Mouse (Mus musculus): ENCODE measurements at regions not wholly inside any gene's neighbourhood (a gene's known extent, or its start where the extent isn't known, plus 50 kb on each side); places are given as distances from the start of the nearest gene placed in this dataset.

DNA sequence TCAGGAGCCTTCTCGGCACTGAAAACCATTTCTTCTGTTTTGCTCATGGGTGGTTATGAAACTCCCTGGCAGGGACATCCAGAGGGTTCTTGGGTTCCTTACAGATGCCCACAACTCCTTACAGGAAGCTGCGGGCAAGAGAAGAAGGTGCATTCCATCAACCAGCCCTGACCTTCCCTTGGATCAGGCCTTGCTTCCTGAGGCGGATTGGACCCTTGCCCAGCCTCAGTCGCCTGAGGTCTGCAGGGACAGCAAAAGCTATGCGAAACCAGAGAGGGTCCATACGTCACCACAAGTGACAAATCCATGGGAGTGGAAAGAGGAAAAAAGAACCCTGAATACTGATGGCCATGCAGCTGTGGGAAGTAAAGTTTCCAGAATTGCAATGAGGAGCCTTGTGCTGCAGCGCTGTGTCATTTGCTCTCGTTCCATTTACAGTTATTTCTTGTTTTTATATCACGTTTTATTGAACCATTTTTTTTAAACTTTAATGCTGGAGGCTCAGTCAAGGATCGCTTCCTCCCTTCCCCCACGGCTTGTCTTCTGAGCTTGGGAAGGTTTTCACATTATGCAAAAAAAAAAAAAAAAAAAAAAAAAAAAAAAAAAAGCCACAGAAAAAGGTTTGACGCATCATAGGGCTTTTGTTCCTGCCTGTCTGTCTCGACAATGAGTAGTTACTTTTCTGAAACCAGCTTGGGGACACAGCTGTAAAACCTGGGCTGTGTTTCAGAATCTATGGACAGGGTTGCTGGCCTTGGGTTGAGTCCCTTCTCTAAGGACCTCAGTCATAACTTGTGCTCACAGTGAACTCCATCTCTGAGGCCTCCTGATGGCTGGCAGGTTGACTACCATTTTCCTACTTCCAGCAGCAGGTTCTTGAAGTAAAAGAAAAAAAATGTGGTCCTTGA is 202.0 kb upstream of the Ncam1 start:
- WGBS, result 65% methylated on average over 13 of the region's 13 CpGs
- Histone ChIP-seq H3K9ac (replicated peaks) (no peak overlapping the region), H3K9me3 (peaks cover 3% of the 10 kb centered on the region; the same call in 1 of the 2 replicates), H3K4me2 (replicated peaks) (no peak overlapping the region), H3K4me3 (no peak overlapping the region), H3K27ac (replicated peaks) (no peak overlapping the region), H3K4me1 (peaks cover 8% of the 10 kb centered on the region), H3K36me3 (no peaks in the 10 kb centered on the region), H3K27me3 (no peaks in the 10 kb centered on the region)
- no peak for ATAC-seq (replicated peaks)

DNA sequence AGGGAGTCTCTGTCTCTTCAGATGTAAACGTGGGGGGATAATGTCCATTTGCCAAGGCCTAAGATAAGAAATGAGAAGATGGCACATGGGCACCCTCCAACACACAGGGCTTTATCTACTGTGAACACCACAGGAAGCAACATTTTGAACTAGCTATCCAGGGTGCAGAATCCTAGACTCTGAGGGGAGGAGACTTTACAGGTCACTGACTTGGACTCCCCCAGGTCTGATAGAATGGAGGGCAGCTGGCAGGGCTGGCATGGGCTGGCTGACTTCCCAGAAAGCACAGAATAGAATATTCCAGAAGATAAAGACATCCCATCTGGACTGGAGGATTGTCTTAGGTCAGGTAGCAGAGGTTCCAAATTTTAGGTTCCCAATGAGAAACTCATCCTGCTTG is 201.2 kb upstream of the Ncam1 start:
- WGBS, result 89% methylated on average over 1 of the region's 1 CpGs

DNA sequence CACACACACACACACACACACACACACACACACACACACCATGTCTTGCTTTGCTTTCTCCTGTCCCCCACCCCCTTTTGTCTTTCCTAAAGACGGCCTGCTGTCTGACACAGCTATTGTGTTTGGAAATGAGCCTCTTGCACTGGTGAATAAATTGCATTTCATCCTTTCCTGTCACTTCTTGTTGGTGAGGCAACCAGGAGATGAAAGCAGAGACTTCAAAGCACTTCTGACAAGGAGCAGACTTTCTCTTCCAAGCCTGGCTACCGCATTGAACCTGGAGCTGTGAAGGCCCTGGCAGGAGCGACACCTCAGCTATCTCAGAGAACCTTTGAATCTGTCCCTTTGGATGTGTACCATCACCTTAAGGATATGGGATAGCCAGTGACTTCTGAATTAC is 199.4 kb upstream of the Ncam1 start:
- H3K4me1 ChIP-seq, result peaks cover 8% of the 10 kb centered on the region
- no peaks in the 10 kb centered on the region for H3K27me3 ChIP-seq
- H3K9me3 ChIP-seq, result peaks cover 8% of the 10 kb centered on the region
- 62% methylated on average over 3 of the region's 3 CpGs for WGBS
- no peak overlapping the region for H3K9ac ChIP-seq (replicated peaks)
- no peak overlapping the region for H3K4me3 ChIP-seq
- ATAC-seq (replicated peaks), result no peak
- H3K36me3 ChIP-seq, result no peaks in the 10 kb centered on the region
- H3K27ac ChIP-seq (replicated peaks), result no peak overlapping the region
- H3K4me2 ChIP-seq (replicated peaks), result no peak overlapping the region

More for the DNA sequence above, 201.2 kb upstream of the Ncam1 start:
- Histone ChIP-seq H3K9me3 (peaks cover 8% of the 10 kb centered on the region), H3K4me1 (peaks cover 8% of the 10 kb centered on the region), H3K4me2 (replicated peaks) (no peak overlapping the region), H3K4me3 (no peak overlapping the region), H3K27me3 (no peaks in the 10 kb centered on the region), H3K36me3 (no peaks in the 10 kb centered on the region), H3K27ac (replicated peaks) (no peak overlapping the region), H3K9ac (replicated peaks) (no peak overlapping the region)
- ATAC-seq (replicated peaks), result no peak

DNA sequence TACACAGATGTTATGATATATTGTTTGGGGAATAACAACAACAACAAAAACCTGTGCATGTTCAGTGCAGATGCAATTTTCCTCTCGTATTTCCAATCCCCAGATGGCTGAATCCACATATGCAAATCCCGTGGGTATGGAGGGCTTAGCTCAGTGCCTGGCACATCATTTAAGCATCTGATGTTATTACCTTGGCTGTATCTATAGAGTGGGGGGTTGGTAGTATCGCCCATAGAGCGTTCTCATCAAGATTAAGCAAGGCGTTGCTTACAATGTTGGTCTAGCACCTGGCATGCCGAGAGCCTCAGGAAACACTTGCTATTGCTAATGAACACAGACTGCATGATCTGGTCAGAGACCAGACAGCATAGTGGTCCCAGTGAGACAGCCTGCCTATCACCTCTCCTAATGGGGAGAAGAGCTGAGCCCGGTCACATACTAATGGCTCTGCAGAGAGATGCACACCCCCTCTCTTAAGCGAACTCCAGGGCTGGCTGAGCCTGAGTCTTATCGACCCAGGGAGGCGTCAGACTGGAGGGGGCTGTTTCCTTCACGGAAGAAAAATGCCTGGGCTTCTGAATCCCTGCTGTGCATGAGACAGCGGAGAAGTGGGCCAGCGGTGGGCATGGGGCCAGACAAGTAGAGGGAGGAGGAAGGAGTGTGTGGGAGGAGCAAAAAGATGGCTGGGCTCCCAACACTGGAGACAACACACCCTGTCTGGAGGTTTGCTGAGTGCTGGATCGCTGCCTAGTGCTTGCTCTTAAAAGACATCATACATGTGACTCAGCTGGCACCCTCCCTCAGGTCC is 190.9 kb upstream of the Ncam1 start:
- Histone ChIP-seq H3K27ac (replicated peaks) (peak overlapping the region; percentile 87), H3K4me3 (peak overlapping the region; percentile 8), H3K9me3 (no peaks in the 10 kb centered on the region), H3K36me3 (no peaks in the 10 kb centered on the region), H3K9ac (replicated peaks) (no peak overlapping the region), H3K27me3 (no peaks in the 10 kb centered on the region), H3K4me2 (replicated peaks) (peak overlapping the region; percentile 40), H3K4me1 (peaks cover 12% of the 10 kb centered on the region)
- ATAC-seq (replicated peaks), result peak; percentile 94
- 23% methylated on average over 14 of the region's 14 CpGs for WGBS

DNA sequence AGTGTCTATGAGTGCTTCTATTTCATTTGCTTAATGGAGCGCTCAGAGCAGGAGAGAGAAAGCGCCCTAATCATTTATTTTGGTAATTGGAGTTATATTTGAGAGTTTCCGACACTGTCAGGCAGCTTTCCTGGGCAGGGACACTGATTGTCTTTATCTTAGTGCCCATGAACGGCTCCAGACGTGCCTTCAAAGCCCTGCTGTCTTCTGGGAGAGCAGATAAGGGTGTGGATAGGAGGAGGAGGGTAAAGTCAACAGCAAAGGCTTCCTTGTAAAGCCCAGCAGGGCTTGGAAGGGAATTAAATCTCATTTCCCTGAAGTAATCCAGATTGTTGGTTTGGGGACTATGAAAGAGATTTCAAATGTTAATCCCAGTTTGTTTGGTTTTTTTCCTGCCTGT is 189.3 kb upstream of the Ncam1 start:
- WGBS, result 47% methylated on average over 5 of the region's 5 CpGs
- H3K4me2 ChIP-seq (replicated peaks), result no peak overlapping the region
- peaks cover 12% of the 10 kb centered on the region for H3K4me1 ChIP-seq
- no peak overlapping the region for H3K4me3 ChIP-seq
- no peak overlapping the region for H3K27ac ChIP-seq (replicated peaks)
- no peaks in the 10 kb centered on the region for H3K9me3 ChIP-seq
- H3K9ac ChIP-seq (replicated peaks), result no peak overlapping the region
- no peaks in the 10 kb centered on the region for H3K36me3 ChIP-seq
- no peak for ATAC-seq (replicated peaks)
- H3K27me3 ChIP-seq, result no peaks in the 10 kb centered on the region

DNA sequence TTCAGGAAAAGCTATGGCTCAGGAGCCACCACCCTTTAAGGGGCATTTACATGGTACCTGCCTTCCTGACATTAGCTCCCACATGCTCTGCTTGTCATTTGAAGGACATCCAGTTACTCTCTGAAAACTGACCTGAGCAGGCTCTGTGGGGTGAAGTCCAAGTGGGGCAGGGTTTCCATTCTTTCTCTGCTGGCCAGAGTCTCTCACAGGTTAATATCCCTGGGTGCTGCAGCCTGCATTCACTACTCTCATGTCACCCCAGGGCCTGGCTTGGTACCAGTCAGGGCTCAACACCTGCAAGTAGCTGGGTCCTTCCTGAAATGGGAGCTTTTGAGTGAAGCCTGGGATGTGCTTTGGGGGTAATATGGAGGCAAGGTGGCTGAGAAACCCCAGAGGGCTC is 188.8 kb upstream of the Ncam1 start:
- Histone ChIP-seq H3K36me3 (no peaks in the 10 kb centered on the region), H3K27me3 (no peaks in the 10 kb centered on the region), H3K27ac (replicated peaks) (no peak overlapping the region), H3K4me1 (peaks cover 12% of the 10 kb centered on the region), H3K9me3 (no peaks in the 10 kb centered on the region), H3K4me3 (no peak overlapping the region), H3K4me2 (replicated peaks) (no peak overlapping the region), H3K9ac (replicated peaks) (no peak overlapping the region)
- no peak for ATAC-seq (replicated peaks)

DNA sequence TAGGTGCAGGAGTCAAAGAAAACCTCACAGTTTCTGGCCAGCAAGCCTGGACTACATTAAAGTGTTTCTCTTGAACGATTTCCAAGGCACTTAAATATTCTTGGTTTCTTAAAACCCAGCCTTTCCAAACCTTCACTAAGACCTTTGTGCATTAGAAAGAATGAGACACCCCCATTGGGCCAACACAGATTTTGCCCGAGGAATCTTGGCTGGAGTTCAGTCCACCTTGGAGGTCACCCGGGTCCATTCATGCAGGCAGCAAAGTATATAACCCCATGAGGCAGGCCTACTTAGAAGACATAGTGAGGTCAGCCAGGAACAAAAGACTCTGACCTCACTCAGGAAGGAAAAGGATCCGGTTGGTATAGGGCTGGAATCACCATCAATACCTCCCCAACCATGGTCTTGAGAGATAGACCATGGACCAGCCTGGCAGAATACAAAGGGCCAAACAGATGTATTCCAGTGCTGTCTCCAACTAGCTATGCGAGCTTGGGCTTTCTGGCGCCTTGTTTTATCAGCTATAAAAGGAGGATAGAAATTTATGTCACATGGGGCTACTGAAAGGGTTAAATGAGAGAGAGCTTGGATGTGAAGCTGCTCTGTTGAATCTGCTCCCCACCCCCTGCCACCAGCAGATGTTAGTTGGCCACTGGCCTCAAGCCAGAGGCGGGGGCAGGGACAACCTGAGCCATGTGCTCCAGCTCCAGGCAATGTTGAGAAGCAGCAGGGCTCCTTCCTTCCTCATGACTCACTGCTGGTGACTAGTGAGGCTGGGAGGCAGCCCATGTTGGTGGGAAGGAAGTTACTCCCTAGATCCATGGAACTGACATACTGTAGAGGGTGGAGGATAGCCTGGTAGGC is 181.9 kb upstream of the Ncam1 start:
- Histone ChIP-seq H3K27me3 (no peaks in the 10 kb centered on the region), H3K36me3 (no peaks in the 10 kb centered on the region), H3K4me1 (peaks cover 20% of the 10 kb centered on the region), H3K9ac (replicated peaks) (no peak overlapping the region), H3K4me3 (no peak overlapping the region), H3K9me3 (no peaks in the 10 kb centered on the region), H3K4me2 (replicated peaks) (no peak overlapping the region), H3K27ac (replicated peaks) (no peak overlapping the region)
- 0 out of 2 replicates have a peak, but pooled peaks have one; percentile 38 for ATAC-seq (replicated peaks)
- 53% methylated on average over 7 of the region's 7 CpGs for WGBS

DNA sequence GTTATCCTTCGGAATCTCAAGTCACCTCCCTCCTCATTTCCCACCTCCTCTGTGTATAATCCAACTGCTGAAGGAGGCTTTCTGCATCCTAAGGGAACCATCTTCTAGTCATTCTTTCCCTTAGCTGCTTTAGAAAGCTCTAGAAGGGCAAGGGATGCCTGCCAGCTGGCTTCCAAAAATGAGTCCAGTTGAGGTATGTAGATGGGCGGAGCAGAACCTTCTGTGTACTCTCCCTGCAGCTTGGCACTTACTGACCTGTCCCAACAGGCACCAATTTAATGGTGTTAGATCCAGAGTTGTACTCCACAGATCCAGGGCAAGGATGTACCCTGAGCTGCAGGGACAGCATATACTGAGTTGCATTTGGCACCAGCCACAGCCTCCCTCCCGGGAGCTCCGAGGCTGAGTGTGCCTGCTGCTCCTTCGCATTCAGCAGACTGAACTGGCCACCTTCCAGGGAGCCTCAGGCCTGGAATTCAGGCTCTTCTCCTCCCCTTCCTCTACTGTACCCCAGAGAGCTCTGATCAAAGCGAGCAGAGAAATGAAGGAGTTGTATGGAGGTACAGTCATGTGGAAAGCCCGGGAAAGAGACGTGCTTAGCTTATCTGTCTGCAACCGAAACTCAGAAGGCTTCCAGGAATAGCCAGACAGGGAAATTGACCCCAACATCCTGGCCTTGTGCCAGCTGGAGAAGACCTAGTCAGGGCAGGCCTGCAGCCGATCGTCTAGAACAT is 177.4 kb upstream of the Ncam1 start:
- ATAC-seq (replicated peaks), result peak; percentile 87
- no peak overlapping the region for H3K4me3 ChIP-seq
- no peaks in the 10 kb centered on the region for H3K27me3 ChIP-seq
- no peak overlapping the region for H3K9ac ChIP-seq (replicated peaks)
- 39% methylated on average over 11 of the region's 11 CpGs for whole genome bisulfite sequencing
- peaks cover 19% of the 10 kb centered on the region for H3K4me1 ChIP-seq
- H3K9me3 ChIP-seq, result no peaks in the 10 kb centered on the region
- peak overlapping the region; percentile 11; the same call in 1 of the 2 replicates for H3K4me2 ChIP-seq (replicated peaks)
- no peaks in the 10 kb centered on the region for H3K36me3 ChIP-seq
- H3K27ac ChIP-seq (replicated peaks), result peak overlapping the region; percentile 52; the same call in 1 of the 2 replicates

DNA sequence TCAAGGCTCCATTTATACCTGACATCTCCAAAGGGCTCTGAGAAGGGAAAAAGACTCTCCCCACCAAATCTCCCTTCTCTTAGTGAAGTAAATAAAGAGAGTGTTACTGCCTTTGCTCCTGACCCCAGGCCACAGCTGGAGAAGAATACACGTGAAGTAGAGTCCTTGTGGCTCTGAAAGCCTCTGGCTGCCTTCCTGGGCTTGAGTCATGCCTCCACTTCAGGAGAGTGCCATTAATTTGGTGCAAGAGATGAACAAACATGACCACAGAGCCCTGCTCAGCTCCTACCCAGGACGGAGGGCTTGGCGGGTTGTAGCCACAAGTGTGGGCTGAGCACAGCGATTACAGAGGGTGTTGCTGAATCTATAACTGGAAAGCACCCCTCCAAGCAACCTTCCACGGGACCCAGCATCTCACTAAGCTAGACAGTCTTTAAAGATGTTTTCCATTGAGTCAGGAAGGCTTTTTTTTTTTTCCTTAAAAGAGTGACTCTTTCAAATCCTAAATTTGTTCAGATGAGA is 175.3 kb upstream of the Ncam1 start:
- Histone ChIP-seq H3K4me3 (no peak overlapping the region), H3K4me2 (replicated peaks) (no peak overlapping the region), H3K9ac (replicated peaks) (no peak overlapping the region), H3K27ac (replicated peaks) (no peak overlapping the region), H3K36me3 (no peaks in the 10 kb centered on the region), H3K4me1 (peaks cover 9% of the 10 kb centered on the region), H3K27me3 (no peaks in the 10 kb centered on the region), H3K9me3 (no peaks in the 10 kb centered on the region)
- WGBS, result 88% methylated on average over 5 of the region's 5 CpGs
- ATAC-seq (replicated peaks), result no peak

DNA sequence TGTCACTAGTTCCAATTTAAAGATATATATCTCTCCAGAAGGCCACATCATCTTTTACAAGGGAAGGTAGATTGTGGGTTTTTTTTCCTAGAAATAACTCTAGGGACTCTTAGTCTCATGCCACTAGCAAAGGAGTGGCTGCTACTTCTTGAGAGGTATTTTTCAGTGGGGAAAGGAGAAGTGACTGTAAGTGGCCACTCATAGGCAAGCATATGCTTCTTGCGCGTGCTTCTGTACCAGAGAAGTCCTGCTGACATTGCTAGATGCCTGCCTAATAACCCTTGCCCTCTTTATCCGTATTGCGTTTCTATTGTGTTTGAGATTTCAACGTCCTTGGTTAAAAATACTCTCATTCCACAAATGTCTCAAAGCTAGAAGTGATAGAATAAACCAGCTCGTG is 170.7 kb upstream of the Ncam1 start:
- no peak for ATAC-seq (replicated peaks)
- WGBS, result 78% methylated on average over 6 of the region's 6 CpGs
- H3K27ac ChIP-seq (replicated peaks), result no peak overlapping the region

DNA sequence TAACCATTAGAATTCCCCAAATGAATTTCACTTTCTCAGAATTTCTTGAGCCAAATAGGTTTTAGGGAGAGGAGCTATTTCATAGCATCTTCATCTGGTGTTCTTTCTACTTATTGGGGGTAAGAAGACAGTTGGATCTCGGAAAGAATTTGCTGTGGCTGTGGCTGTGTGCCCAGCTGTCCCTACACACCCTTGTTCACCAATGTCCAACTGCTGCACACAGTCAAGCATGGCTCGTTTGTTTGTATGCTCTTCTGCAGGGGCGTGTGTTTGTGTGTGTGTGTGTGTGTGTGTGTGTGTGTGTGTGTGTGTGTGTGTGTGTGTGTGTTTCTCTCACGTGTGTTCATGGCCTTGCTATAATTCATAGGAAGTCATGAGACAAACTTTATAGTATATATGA is 165.9 kb upstream of the Ncam1 start:
- H3K9me3 ChIP-seq, result no peaks in the 10 kb centered on the region
- WGBS, result 89% methylated on average over 4 of the region's 4 CpGs
- no peak for ATAC-seq (replicated peaks)
- H3K9ac ChIP-seq (replicated peaks), result no peak overlapping the region
- H3K27me3 ChIP-seq, result no peaks in the 10 kb centered on the region
- H3K4me1 ChIP-seq, result peaks cover 9% of the 10 kb centered on the region; the same call in 1 of the 2 replicates
- H3K4me2 ChIP-seq (replicated peaks), result no peak overlapping the region
- no peak overlapping the region for H3K27ac ChIP-seq (replicated peaks)
- H3K4me3 ChIP-seq, result no peak overlapping the region
- no peaks in the 10 kb centered on the region for H3K36me3 ChIP-seq

More for the DNA sequence above, 170.7 kb upstream of the Ncam1 start:
- H3K36me3 ChIP-seq, result no peaks in the 10 kb centered on the region
- no peak overlapping the region for H3K4me2 ChIP-seq (replicated peaks)
- H3K9ac ChIP-seq (replicated peaks), result no peak overlapping the region
- no peaks in the 10 kb centered on the region for H3K27me3 ChIP-seq
- no peaks in the 10 kb centered on the region for H3K4me1 ChIP-seq
- H3K9me3 ChIP-seq, result no peaks in the 10 kb centered on the region
- H3K4me3 ChIP-seq, result no peak overlapping the region

Data from forebrain, embryonic 15.5 days (tissue).